In the genomic region with DNA sequence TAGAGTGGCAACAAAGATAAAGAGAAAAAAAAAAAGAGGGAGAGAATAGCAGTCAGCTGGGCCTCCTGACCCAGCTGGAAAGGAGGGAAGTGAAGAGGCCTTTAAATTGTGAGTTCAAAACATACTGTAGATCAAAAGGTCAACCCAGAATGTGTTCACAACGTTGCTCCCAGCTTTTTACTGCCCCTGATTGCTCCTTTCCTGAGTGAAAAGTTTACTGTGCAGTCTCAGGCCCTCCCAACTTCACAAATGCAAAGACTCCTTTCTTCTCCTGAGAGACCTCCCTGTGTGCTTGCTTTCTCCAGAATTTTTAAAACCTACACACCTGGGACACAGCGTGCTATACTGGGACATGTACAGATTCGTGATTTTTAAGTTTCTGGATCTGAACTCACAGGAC, we compare ENCODE assay signal across 22 mouse cellular contexts. TPM values are rescaled to one million over a fixed set of nuclear protein-coding genes. Genes with fewer than 3 reads are reported as not detected.
DNase-seq lines count a peak whose midpoint lies in the region; ATAC-seq lines count a peak whose summit lies in the region.
"Had no signal": no experiment of that assay in that cellular context is flagged by ENCODE, and none has a peak within 500 bp of the region (broad histone marks: within the 10 kb centered on the region; RNA-seq: fewer than 3 reads in every experiment).

No protein-coding gene starts in this region.

- WGBS in midbrain, embryonic 15.5 days = 42% methylated on average over 3 of the region's 3 CpGs
- WGBS in midbrain, embryonic 14.5 days = 44% methylated on average over 3 of the region's 3 CpGs

- H3K4me3 ChIP-seq in midbrain, embryonic 15.5 days = no peak overlapping the region
- H3K4me3 ChIP-seq in midbrain, embryonic 14.5 days (replicated peaks; ENCODE audit: low read depth, low read length) = no peak overlapping the region
- H3K4me3 ChIP-seq: forebrain, embryonic 10.5 days; gastrocnemius, adult 2 months; hindbrain, embryonic 12.5 days; hindbrain, embryonic 15.5 days had no signal

- no peaks in the 10 kb centered on the region for H3K9me3 ChIP-seq in midbrain, embryonic 15.5 days
- H3K9me3 ChIP-seq in midbrain, embryonic 14.5 days (ENCODE audit: control insufficient read depth, low read length) = no peaks in the 10 kb centered on the region
- H3K9me3 ChIP-seq: forebrain, embryonic 10.5 days; hindbrain, embryonic 12.5 days; hindbrain, embryonic 15.5 days had no signal

- no peaks in the 10 kb centered on the region for H3K36me3 ChIP-seq in midbrain, embryonic 15.5 days (replicated peaks)
- no peaks in the 10 kb centered on the region for H3K36me3 ChIP-seq in midbrain, embryonic 14.5 days (ENCODE audit: control insufficient read depth, insufficient read depth, low read length)
- H3K36me3 ChIP-seq: forebrain, embryonic 10.5 days; hindbrain, embryonic 12.5 days; hindbrain, embryonic 15.5 days had no signal

- peak; percentile 42; the same call in 1 of the 2 replicates for ATAC-seq in midbrain, embryonic 15.5 days (replicated peaks)
- ATAC-seq in midbrain, embryonic 14.5 days (ENCODE audit: low FRiP score, low TSS enrichment) = no peak
- ATAC-seq: CD4-positive, CD25-positive, alpha-beta regulatory T cell, adult 4 months; forebrain, embryonic 14.5 days; forebrain, postnatal 0 days had no signal

- H3K27ac ChIP-seq in midbrain, embryonic 15.5 days = no peak overlapping the region
- no peak overlapping the region for H3K27ac ChIP-seq in midbrain, embryonic 14.5 days (replicated peaks; ENCODE audit: low read depth, low read length)
- H3K27ac ChIP-seq: forebrain, embryonic 10.5 days; gastrocnemius, adult 2 months; hindbrain, embryonic 12.5 days; hindbrain, embryonic 15.5 days had no signal

- H3K4me2 ChIP-seq in midbrain, embryonic 15.5 days = no peak overlapping the region
- H3K4me2 ChIP-seq in midbrain, embryonic 14.5 days (ENCODE audit: low read length) = no peak overlapping the region
- H3K4me2 ChIP-seq: heart, embryonic 11.5 days; hindbrain, embryonic 12.5 days; hindbrain, embryonic 15.5 days had no signal

- no peaks in the 10 kb centered on the region for H3K4me1 ChIP-seq in midbrain, embryonic 15.5 days
- H3K4me1 ChIP-seq in midbrain, embryonic 14.5 days (ENCODE audit: control insufficient read depth, insufficient read depth, low read length) = no peaks in the 10 kb centered on the region
- H3K4me1 ChIP-seq: hindbrain, embryonic 12.5 days; hindbrain, embryonic 15.5 days had no signal

- no peak for DNase-seq in midbrain, embryonic 14.5 days
- peak; percentile 24 for DNase-seq in ES-CJ7 (ENCODE audit: low read depth, low spot score)
- peak; percentile 17 for DNase-seq in ZHBTc4 (ENCODE audit: low read depth, low spot score)
- no peak for DNase-seq in cerebellum, postnatal 4 days (ENCODE audit: low spot score in 2 of 2)
- no peak for DNase-seq in kidney, adult 18-20 months
- DNase-seq: adrenal gland, adult 2 months; adrenal gland, postnatal 14 days; cerebellum, adult 11 months; cerebellum, adult 2 months; cerebellum, adult 9-11 months; cerebellum, postnatal 25 days; forebrain, postnatal 0 days; gastrocnemius, adult 2 months; gastrocnemius, postnatal 14 days; heart, adult 11 months had no signal

- 0 out of 2 replicates have a peak, but pooled peaks cover 2% of the 10 kb centered on the region for H3K27me3 ChIP-seq in midbrain, embryonic 15.5 days (replicated peaks)
- no peaks in the 10 kb centered on the region for H3K27me3 ChIP-seq in midbrain, embryonic 14.5 days (ENCODE audit: control insufficient read depth, insufficient read depth, low read length)
- H3K27me3 ChIP-seq: hindbrain, embryonic 12.5 days; hindbrain, embryonic 15.5 days had no signal

- no peak overlapping the region for H3K9ac ChIP-seq in midbrain, embryonic 15.5 days
- no peak overlapping the region for H3K9ac ChIP-seq in midbrain, embryonic 14.5 days (replicated peaks; ENCODE audit: low read length)
- H3K9ac ChIP-seq: forebrain, postnatal 0 days; hindbrain, embryonic 12.5 days; hindbrain, embryonic 15.5 days had no signal

RNA-seq across cellular contexts. Expression of gene Sema3e, which starts 8.2 kb away (rescaled TPM):
- polyA plus RNA-seq in midbrain, embryonic 15.5 days (2015; fragmentation: Nextera tagmentation; extraction: Ambion mirVana) = 3.7 and 4.3 TPM in 2 replicates
- polyA plus RNA-seq in midbrain, embryonic 14.5 days (2014; fragmentation: Nextera tagmentation; extraction: Ambion mirVana) = 2.4 and 3.1 TPM in 2 replicates

Comparison
In these comparisons a context has a peak if more than half of its experiments do, and no peak if none do; other contexts are left out.
1. DNase-seq: peak in ES-CJ7 (single experiment) and ZHBTc4 (single experiment); none in midbrain, embryonic 14.5 days (single experiment), cerebellum, postnatal 4 days (0 of 2) and kidney, adult 18-20 months (single experiment).